Mouse (Mus musculus) forebrain, embryonic 11.5 days (tissue): ENCODE measurements around the gene Rabepk. TPM values are rescaled to one million over a fixed set of nuclear protein-coding genes. Genes with fewer than 3 reads are reported as not detected.
"Not testable (repeated sequence)": the region's sequence is repeated elsewhere in the genome, so short reads cannot be mapped to it uniquely, and the experiment has no call there.

Experiments
- ATAC-seq: fragments of 200-750 bp; cut with Nextera tagmentation; replicated peaks from 2 replicates; pipeline ENCODE4 v1.8.0; 2017; ENCODE audit warnings: moderate TSS enrichment; ENCODE audit not compliant: low FRiP score
- DNase-seq: peaks from one replicate; pipeline ENCODE4 v3.0.0-alpha.2; 2017; ENCODE audit warnings: low spot score
- H3K27ac ChIP-seq: fragments of 300-500 bp; sonication (generic); 2 replicates; pipeline ENCODE4 v1.5.1; 2014; ENCODE audit warnings: low read depth, low read length
- H3K27me3 ChIP-seq: fragments of 300-500 bp; sonication (generic); 2 replicates; pipeline ENCODE4 v1.6.1; 2014; ENCODE audit warnings: mild to moderate bottlenecking, low read length, mixed read lengths; ENCODE audit not compliant: control insufficient read depth, insufficient read depth
- H3K36me3 ChIP-seq: fragments of 300-500 bp; sonication (generic); 2 replicates; pipeline ENCODE4 v1.6.1; 2014; ENCODE audit warnings: mild to moderate bottlenecking, low read length, moderate library complexity, mixed read lengths; ENCODE audit not compliant: control insufficient read depth, insufficient read depth
- H3K4me1 ChIP-seq: fragments of 300-500 bp; sonication (generic); replicated peaks from 2 replicates; pipeline ENCODE4 v1.6.1; 2014; ENCODE audit warnings: low read length, mixed read lengths; ENCODE audit not compliant: control insufficient read depth, insufficient read depth
- H3K4me2 ChIP-seq: fragments of 300-500 bp; sonication (generic); 2 replicates; pipeline ENCODE4 v1.6.1; 2014; ENCODE audit warnings: low read depth, mild to moderate bottlenecking, low read length, moderate library complexity, mixed read lengths; ENCODE audit not compliant: severe bottlenecking
- H3K4me3 ChIP-seq: fragments of 300-500 bp; sonication (generic); 2 replicates; pipeline ENCODE4 v1.5.1; 2014; ENCODE audit warnings: low read depth, low read length
- H3K9ac ChIP-seq: fragments of 300-500 bp; sonication (generic); 2 replicates; pipeline ENCODE4 v1.6.1; 2014; ENCODE audit warnings: low read length
- H3K9me3 ChIP-seq: fragments of 300-500 bp; sonication (generic); 2 replicates; pipeline ENCODE4 v1.6.1; 2016; ENCODE audit warnings: low read length, mixed read lengths; ENCODE audit not compliant: control insufficient read depth
- WGBS: fragments of 180-500 bp; shearing (Covaris S2); extraction: QIAGEN DNeasy Blood & Tissue Kit; methylation state at CpG from one replicate; pipeline ENCODE4 v1.1.7; 2014; 5-methylcytosine and 5-hydroxymethylcytosine counted together
- polyA plus RNA-seq: library from polyadenylated mRNA; unstranded; fragments of >200 nt; fragmentation: Nextera tagmentation; extraction: Ambion mirVana; gene quantifications from 2 replicates; pipeline ENCODE4 v1.2.1, GENCODE M21; 2014

The Rabepk gene
- polyA plus RNA-seq, 1 experiment from 2014 or later: 29.9 TPM

DNA sequence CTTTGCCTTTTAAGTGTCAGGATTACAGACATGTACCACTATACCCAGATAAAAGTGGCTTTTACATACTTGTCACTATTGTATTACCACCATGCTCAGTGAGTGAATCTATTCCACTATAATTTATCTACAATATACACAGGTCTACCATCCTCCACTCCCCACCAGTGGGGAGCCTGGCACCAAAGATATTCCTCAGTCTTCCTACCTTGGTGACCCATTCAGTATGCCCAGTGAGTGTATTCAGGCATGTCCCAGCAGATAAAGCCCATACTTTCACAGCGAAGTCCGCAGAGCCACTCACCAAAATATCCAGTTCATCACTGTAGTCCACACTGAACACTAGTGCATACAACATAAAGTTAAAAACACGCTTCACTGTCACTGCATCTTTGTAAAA lies 11.1 kb upstream of the Rabepk start:
- H3K27me3 ChIP-seq: no peaks in the 10 kb centered on the region
- no peaks in the 10 kb centered on the region for H3K4me1 ChIP-seq
- H3K27ac ChIP-seq: no peak overlapping the region
- no peaks in the 10 kb centered on the region for H3K36me3 ChIP-seq
- 96% methylated on average over 3 of the region's 3 CpGs for WGBS
- H3K9ac ChIP-seq: no peak overlapping the region
- DNase-seq (no peak), ATAC-seq (no peak)
- H3K4me3 ChIP-seq: no peak overlapping the region
- H3K4me2 ChIP-seq: no peak overlapping the region
- H3K9me3 ChIP-seq: no peaks in the 10 kb centered on the region

DNA sequence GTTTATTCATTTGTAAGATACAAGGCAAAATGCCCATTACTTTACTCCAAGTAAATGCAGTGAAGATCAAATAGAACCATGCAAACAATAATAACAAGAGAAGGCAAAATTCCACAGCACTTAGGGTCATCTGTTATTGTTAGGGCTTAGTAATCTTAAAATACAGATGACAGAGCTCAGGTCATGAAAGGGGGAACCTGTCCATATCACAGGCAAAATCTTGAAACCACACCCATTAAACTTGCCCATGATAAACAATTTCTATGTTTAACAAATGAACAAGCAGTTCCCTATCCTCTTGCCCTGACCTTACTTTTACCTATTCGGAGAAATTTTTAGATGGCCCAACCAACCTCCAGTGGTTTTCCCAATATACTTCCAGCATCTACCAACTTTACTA lies 9.9 kb upstream of the Rabepk start:
- H3K9me3 ChIP-seq: no peaks in the 10 kb centered on the region
- DNase-seq (no peak), ATAC-seq (no peak)
- no peak overlapping the region for H3K4me2 ChIP-seq
- H3K9ac ChIP-seq: no peak overlapping the region
- no peak overlapping the region for H3K4me3 ChIP-seq
- H3K27ac ChIP-seq: no peak overlapping the region
- no peaks in the 10 kb centered on the region for H3K36me3 ChIP-seq
- no peaks in the 10 kb centered on the region for H3K27me3 ChIP-seq
- H3K4me1 ChIP-seq: no peaks in the 10 kb centered on the region
- WGBS: 94% methylated on average over 1 of the region's 1 CpGs

DNA sequence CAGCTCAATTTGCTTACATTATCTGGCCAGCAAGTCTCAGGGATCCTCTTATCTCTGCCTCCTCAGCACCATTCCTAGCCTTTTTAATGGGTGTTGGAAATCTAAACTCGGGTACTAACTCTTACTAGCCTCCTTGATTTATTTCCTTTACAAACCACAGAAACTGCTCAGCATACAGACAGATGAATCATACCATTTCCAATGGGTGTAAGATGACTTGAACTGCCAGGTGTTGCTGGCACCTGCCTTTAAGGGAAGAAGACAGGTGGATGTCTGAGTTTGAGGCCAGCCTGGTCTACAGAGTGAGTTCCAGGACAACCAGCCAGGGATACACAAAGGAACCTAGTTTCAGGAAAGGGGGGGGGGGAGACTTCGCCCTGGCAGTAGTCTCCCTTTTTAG lies 8.3 kb upstream of the Rabepk start:
- DNase-seq: no peak
- Histone ChIP-seq H3K4me2 (no peak overlapping the region), H3K9me3 (no peaks in the 10 kb centered on the region), H3K27me3 (no peaks in the 10 kb centered on the region), H3K36me3 (no peaks in the 10 kb centered on the region), H3K27ac (no peak overlapping the region), H3K4me3 (no peak overlapping the region), H3K9ac (no peak overlapping the region), H3K4me1 (peaks cover 6% of the 10 kb centered on the region; the same call in 1 of the 2 replicates)
- WGBS: 97% methylated on average over 2 of the region's 2 CpGs
- no peak for ATAC-seq

DNA sequence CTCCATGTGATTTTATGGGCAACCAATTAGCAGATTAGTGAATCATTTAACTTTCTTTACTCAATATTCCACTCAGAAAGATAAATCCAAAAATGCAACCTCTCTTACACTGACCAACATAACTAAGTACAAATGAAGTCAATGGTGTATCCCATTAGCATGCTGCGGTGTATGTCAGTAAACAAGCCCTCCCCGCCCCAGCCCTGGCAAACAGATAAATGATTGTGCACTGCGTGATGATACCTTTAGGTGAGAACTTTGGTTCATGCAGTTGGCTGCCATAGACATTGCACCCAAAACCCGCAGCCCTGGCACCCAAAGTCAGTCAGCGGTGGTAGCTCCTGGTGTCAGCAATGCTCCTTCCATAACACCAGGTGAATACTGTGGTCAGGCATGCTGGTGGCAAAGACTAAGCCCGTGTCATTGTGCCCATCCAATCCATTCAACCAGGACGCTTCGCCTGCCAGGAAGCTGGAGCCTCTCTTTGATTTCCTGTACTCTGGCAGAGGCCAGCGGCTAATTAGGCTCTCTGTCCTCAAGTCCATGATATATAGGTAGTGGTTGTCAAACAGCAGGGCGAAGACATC lies 5.7 kb upstream of the Rabepk start:
- Histone ChIP-seq H3K27me3 (no peaks in the 10 kb centered on the region), H3K4me3 (no peak overlapping the region), H3K4me1 (peaks cover 6% of the 10 kb centered on the region; the same call in 1 of the 2 replicates), H3K27ac (no peak overlapping the region), H3K36me3 (no peaks in the 10 kb centered on the region), H3K9me3 (no peaks in the 10 kb centered on the region), H3K9ac (no peak overlapping the region), H3K4me2 (no peak overlapping the region)
- DNase-seq: no peak
- no peak for ATAC-seq
- 93% methylated on average over 10 of the region's 10 CpGs for WGBS

DNA sequence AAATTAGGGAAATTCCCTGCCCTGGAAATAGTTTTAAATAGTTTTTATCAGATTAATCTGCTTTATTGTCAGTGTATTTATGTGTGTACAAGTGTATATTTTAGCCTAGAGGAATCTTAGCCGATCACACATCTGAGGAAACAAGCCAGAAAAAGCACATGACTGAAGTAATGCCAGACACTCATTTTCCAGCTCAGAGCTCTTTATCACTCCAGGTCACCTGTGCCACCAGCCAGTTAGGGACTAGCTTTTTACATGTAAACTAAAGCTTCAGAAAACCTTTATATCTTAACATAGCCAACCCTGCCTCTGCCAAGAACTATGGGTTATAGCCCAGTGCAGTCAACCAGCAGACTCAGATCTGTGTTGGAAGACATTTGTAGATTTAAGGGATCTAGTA lies 5.1 kb upstream of the Rabepk start:
- no peak for ATAC-seq
- peaks cover 6% of the 10 kb centered on the region; the same call in 1 of the 2 replicates for H3K4me1 ChIP-seq
- no peaks in the 10 kb centered on the region for H3K9me3 ChIP-seq
- no peaks in the 10 kb centered on the region for H3K27me3 ChIP-seq
- no peaks in the 10 kb centered on the region for H3K36me3 ChIP-seq
- H3K9ac ChIP-seq: no peak overlapping the region
- H3K27ac ChIP-seq: no peak overlapping the region
- WGBS: 95% methylated on average over 1 of the region's 1 CpGs
- no peak for DNase-seq
- H3K4me3 ChIP-seq: no peak overlapping the region
- no peak overlapping the region for H3K4me2 ChIP-seq

DNA sequence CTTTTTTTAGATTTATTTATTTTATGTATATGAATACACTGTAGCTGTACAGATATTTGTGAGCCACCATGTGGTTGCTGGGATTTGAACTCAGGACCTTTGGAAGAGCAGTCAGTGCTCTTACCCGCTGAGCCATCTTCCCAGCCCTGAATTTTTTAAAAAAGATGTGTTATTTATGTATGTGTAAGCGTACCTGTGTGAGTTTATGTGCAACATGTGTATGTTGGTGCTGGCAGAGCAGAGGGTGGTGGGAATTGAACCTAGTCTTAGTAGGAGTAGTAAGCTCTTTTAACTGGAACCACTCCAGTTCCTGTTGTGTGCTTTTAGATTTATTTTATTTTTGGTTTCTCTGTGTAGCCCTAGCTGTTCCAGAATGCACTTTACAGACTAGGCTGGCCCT lies 4.5 kb upstream of the Rabepk start:
- Histone ChIP-seq H3K27ac (no peak overlapping the region), H3K4me3 (no peak overlapping the region), H3K4me1 (peaks cover 6% of the 10 kb centered on the region; the same call in 1 of the 2 replicates), H3K9ac (no peak overlapping the region), H3K27me3 (no peaks in the 10 kb centered on the region), H3K36me3 (no peaks in the 10 kb centered on the region), H3K4me2 (no peak overlapping the region), H3K9me3 (no peaks in the 10 kb centered on the region)
- ATAC-seq (no peak), DNase-seq (no peak)
- WGBS: 92% methylated on average over 2 of the region's 2 CpGs

DNA sequence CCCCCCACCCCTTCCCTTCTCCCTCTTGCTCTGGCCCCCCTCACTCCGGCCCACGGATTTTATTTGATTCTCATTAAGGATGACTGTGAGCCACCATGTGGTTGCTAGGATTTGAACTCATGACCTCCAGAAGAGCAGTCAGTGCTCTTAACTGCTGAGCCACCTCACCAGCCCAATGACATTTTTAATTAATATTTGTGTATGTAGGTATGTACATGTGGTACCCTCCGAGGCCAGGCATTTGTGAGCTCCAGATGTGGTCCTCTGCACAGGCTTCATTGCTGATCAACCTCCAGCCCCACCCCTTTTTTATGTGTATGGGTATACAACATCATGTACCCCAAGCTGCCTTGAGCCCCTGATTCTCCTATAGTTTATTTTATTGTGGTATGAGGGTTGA lies 4.0 kb upstream of the Rabepk start:
- peak overlapping the region; percentile 32; the same call in 1 of the 2 replicates for H3K4me2 ChIP-seq
- H3K4me1 ChIP-seq: peaks cover 6% of the 10 kb centered on the region; the same call in 1 of the 2 replicates
- WGBS: 76% methylated on average over 3 of the region's 3 CpGs
- no peak overlapping the region for H3K4me3 ChIP-seq
- no peak overlapping the region for H3K9ac ChIP-seq
- ATAC-seq: no peak
- no peaks in the 10 kb centered on the region for H3K9me3 ChIP-seq
- H3K27ac ChIP-seq: no peak overlapping the region
- H3K27me3 ChIP-seq: no peaks in the 10 kb centered on the region
- DNase-seq: no peak
- H3K36me3 ChIP-seq: no peaks in the 10 kb centered on the region

DNA sequence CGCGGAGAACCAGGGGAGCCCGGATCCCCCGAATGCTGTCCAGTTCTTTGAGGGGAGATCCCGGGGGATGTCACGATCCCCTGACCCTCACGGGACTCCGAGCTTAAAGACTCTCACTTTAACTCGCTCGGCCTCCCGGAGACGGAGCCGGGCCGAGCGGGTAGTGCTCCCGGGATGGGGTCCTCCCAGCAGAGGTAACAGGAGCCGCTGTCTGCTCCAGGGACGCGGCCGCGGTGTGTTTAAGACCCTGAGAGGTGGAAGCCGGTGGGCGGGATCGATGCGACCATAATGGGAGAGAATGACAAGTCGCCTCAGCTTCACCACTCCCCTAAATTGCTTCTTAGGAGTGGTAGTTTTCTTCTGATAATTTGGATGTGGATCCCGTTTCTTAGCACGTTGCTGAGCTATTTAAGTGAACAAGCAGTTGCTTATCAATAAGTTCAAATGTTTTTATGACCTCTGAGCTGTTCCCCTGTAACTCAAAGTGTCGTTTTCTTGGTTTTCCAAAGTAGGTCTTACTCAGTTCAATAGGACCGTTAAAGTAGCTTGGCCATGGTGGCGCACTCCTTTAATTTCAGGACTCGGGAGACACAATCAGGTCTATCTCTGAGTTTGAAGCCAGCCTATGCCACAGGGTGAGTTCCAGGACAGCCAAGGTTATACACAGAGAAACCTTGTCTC lies 3.0 kb upstream of the Rabepk start:
- not testable (repeated sequence) for H3K9me3 ChIP-seq, H3K27me3 ChIP-seq, DNase-seq, H3K4me1 ChIP-seq, H3K36me3 ChIP-seq
- Histone ChIP-seq H3K27ac (peak overlapping the region; percentile 68; the same call in 1 of the 2 replicates), H3K4me3 (peak overlapping the region; percentile 60), H3K9ac (peak overlapping the region; percentile 72), H3K4me2 (peak overlapping the region; percentile 53)
- under 1% methylated on average over 32 of the region's 32 CpGs for WGBS
- ATAC-seq: peak; percentile 57; the same call in 1 of the 2 replicates
